9 mouse cellular contexts compared by ENCODE assay signal in genomic region chr13:93771031-93771587, GRCm38 (mm10). TPM values are rescaled to one million over a fixed set of nuclear protein-coding genes. Genes with fewer than 3 reads are reported as not detected.
DNase-seq lines count a peak whose midpoint lies in the region; ATAC-seq lines count a peak whose summit lies in the region.
"Had no signal": no experiment of that assay in that cellular context is flagged by ENCODE, and none has a peak within 500 bp of the region (broad histone marks: within the 10 kb centered on the region; RNA-seq: fewer than 3 reads in every experiment).

No protein-coding gene starts in this region.

- peaks cover 17% of the 10 kb centered on the region for H3K27me3 ChIP-seq in embryonic facial prominence, embryonic 10.5 days (replicated peaks; ENCODE audit: low read depth, poor library complexity, severe bottlenecking)
- no peaks in the 10 kb centered on the region for H3K27me3 ChIP-seq in hindbrain, embryonic 15.5 days
- peaks cover 9% of the 10 kb centered on the region; the same call in 1 of the 2 replicates for H3K27me3 ChIP-seq in midbrain, embryonic 12.5 days

- ATAC-seq in hindbrain, embryonic 15.5 days (ENCODE audit: low FRiP score, low read depth): peak; percentile 71
- peak; percentile 47 for ATAC-seq in midbrain, embryonic 12.5 days (ENCODE audit: low FRiP score, low read depth)

- H3K9me3 ChIP-seq in embryonic facial prominence, embryonic 10.5 days: no peaks in the 10 kb centered on the region
- no peaks in the 10 kb centered on the region for H3K9me3 ChIP-seq in hindbrain, embryonic 15.5 days
- no peaks in the 10 kb centered on the region for H3K9me3 ChIP-seq in midbrain, embryonic 12.5 days

- peak overlapping the region; percentile 69 for H3K9ac ChIP-seq in hindbrain, embryonic 15.5 days
- H3K9ac ChIP-seq in midbrain, embryonic 12.5 days (replicated peaks): peak overlapping the region; percentile 70

- H3K4me1 ChIP-seq in embryonic facial prominence, embryonic 10.5 days: peaks cover 18% of the 10 kb centered on the region
- H3K4me1 ChIP-seq in hindbrain, embryonic 15.5 days (replicated peaks): peaks cover 16% of the 10 kb centered on the region
- peaks cover 9% of the 10 kb centered on the region; the same call in 1 of the 2 replicates for H3K4me1 ChIP-seq in midbrain, embryonic 12.5 days

- peak overlapping the region; percentile 86 for H3K4me2 ChIP-seq in hindbrain, embryonic 15.5 days
- peak overlapping the region; percentile 63 for H3K4me2 ChIP-seq in midbrain, embryonic 12.5 days (replicated peaks)

- H3K27ac ChIP-seq in embryonic facial prominence, embryonic 10.5 days (replicated peaks): peak overlapping the region; percentile 93
- H3K27ac ChIP-seq in hindbrain, embryonic 15.5 days (replicated peaks): peak overlapping the region; percentile 88
- peak overlapping the region; percentile 84 for H3K27ac ChIP-seq in midbrain, embryonic 12.5 days (replicated peaks)

- H3K36me3 ChIP-seq in embryonic facial prominence, embryonic 10.5 days (replicated peaks): no peaks in the 10 kb centered on the region
- H3K36me3 ChIP-seq in hindbrain, embryonic 15.5 days: no peaks in the 10 kb centered on the region
- no peaks in the 10 kb centered on the region for H3K36me3 ChIP-seq in midbrain, embryonic 12.5 days
- H3K36me3 ChIP-seq: G1E had no signal

- DNase-seq in embryo, embryonic 10.5 days (ENCODE audit: low spot score): peak; percentile 61
- no peak for DNase-seq in embryo, embryonic 9.5 days (ENCODE audit: extremely low spot score)
- peak; percentile 71 for DNase-seq in 3T3-L1 (ENCODE audit: low read depth, low spot score)
- DNase-seq in embryonic facial prominence, embryonic 10.5 days (ENCODE audit: low spot score): no peak
- DNase-seq in adrenal gland, adult 8-10 months: no peak
- DNase-seq in left cerebral cortex, adult 11 months (ENCODE audit: low spot score): no peak

- peak overlapping the region; percentile 74 for H3K4me3 ChIP-seq in embryonic facial prominence, embryonic 10.5 days
- peak overlapping the region; percentile 61 for H3K4me3 ChIP-seq in hindbrain, embryonic 15.5 days
- peak overlapping the region; percentile 54 for H3K4me3 ChIP-seq in midbrain, embryonic 12.5 days

- WGBS in embryonic facial prominence, embryonic 10.5 days: 43% methylated on average over 9 of the region's 9 CpGs
- WGBS in hindbrain, embryonic 15.5 days: 31% methylated on average over 9 of the region's 9 CpGs
- WGBS in midbrain, embryonic 12.5 days: 34% methylated on average over 9 of the region's 9 CpGs

RNA-seq across cellular contexts. Expression of gene Arsb, which starts 0.3 kb away (rescaled TPM):
- polyA plus RNA-seq in embryonic facial prominence, embryonic 10.5 days (2016; fragmentation: Nextera tagmentation; extraction: Ambion mirVana): 4.3 and 5.4 TPM in 2 replicates
- polyA plus RNA-seq in hindbrain, embryonic 15.5 days (2015; fragmentation: Nextera tagmentation; extraction: Ambion mirVana): 10.7 and 11.0 TPM in 2 replicates
- 9.8 and 10.3 TPM in 2 replicates for polyA plus RNA-seq in midbrain, embryonic 12.5 days (2016; fragmentation: Nextera tagmentation; extraction: Ambion mirVana)
- 10 to 100 TPM; 46.8 to 54.0 (median 48.8) TPM for total RNA-seq in adrenal gland, adult 8-10 months (2022)

Comparison
In these comparisons a context has a peak if more than half of its experiments do, and no peak if none do; other contexts are left out.
1. DNase-seq: peak in embryo, embryonic 10.5 days (single experiment) and 3T3-L1 (single experiment); none in embryo, embryonic 9.5 days (single experiment), embryonic facial prominence, embryonic 10.5 days (single experiment), adrenal gland, adult 8-10 months (single experiment) and left cerebral cortex, adult 11 months (single experiment).
2. Peak in every context shown above with its lines, with median percentiles within 50 percentile points of each other: H3K27ac ChIP-seq and H3K4me3 ChIP-seq.